Mouse (Mus musculus) lung, embryonic 16.5 days (tissue): ENCODE data around the gene Cnbp. TPM values are rescaled to one million over a fixed set of nuclear protein-coding genes. Genes with fewer than 3 reads are reported as not detected.

Experiments
- ATAC-seq: fragments of 200-750 bp; cut with Nextera tagmentation; 2 replicates; pipeline ENCODE4 v1.8.0; 2017; ENCODE audit warnings: low read depth, mild to moderate bottlenecking, moderate library complexity
- H3K27ac ChIP-seq: fragments of 300-500 bp; sonication (generic); 2 replicates; pipeline ENCODE4 v1.5.1; 2014; ENCODE audit warnings: mild to moderate bottlenecking, control low read depth, low read length
- H3K27me3 ChIP-seq: fragments of 300-500 bp; sonication (generic); 2 replicates; pipeline ENCODE4 v1.6.1; 2014; ENCODE audit warnings: low read depth, low read length, mixed read lengths; ENCODE audit not compliant: control insufficient read depth, insufficient read depth
- H3K36me3 ChIP-seq: fragments of 300-500 bp; sonication (generic); 2 replicates; pipeline ENCODE4 v1.6.1; 2014; ENCODE audit warnings: low read length; ENCODE audit not compliant: control insufficient read depth, insufficient read depth
- H3K4me1 ChIP-seq: fragments of 300-500 bp; sonication (generic); replicated peaks from 2 replicates; pipeline ENCODE4 v1.6.1; 2014; ENCODE audit warnings: low read length, mixed read lengths; ENCODE audit not compliant: control insufficient read depth, insufficient read depth
- H3K4me2 ChIP-seq: fragments of 300-500 bp; sonication (generic); 2 replicates; pipeline ENCODE4 v1.6.1; 2014; ENCODE audit warnings: low read depth, low read length, control low read depth
- H3K4me3 ChIP-seq: fragments of 300-500 bp; sonication (generic); 2 replicates; pipeline ENCODE4 v1.5.1; 2014; ENCODE audit warnings: mild to moderate bottlenecking, low read length, control low read depth
- H3K9ac ChIP-seq: fragments of 300-500 bp; sonication (generic); 2 replicates; pipeline ENCODE4 v1.6.1; 2014; ENCODE audit warnings: low read length, control low read depth
- H3K9me3 ChIP-seq: fragments of 300-500 bp; sonication (generic); 2 replicates; pipeline ENCODE4 v1.6.1; 2016; ENCODE audit warnings: low read length; ENCODE audit not compliant: control insufficient read depth
- WGBS: fragments of 180-500 bp; shearing (Covaris S2); extraction: QIAGEN DNeasy Blood & Tissue Kit; methylation state at CpG from one replicate; pipeline ENCODE4 v1.1.7; 2014; 5-methylcytosine and 5-hydroxymethylcytosine counted together
- polyA plus RNA-seq: library from polyadenylated mRNA; unstranded; fragments of >200 nt; fragmentation: Nextera tagmentation; extraction: Ambion mirVana; gene quantifications from 2 replicates; pipeline ENCODE4 v1.2.1, GENCODE M21; 2015

Gene Cnbp
- 966 and 994 TPM in 2 replicates for polyA plus RNA-seq

DNA sequence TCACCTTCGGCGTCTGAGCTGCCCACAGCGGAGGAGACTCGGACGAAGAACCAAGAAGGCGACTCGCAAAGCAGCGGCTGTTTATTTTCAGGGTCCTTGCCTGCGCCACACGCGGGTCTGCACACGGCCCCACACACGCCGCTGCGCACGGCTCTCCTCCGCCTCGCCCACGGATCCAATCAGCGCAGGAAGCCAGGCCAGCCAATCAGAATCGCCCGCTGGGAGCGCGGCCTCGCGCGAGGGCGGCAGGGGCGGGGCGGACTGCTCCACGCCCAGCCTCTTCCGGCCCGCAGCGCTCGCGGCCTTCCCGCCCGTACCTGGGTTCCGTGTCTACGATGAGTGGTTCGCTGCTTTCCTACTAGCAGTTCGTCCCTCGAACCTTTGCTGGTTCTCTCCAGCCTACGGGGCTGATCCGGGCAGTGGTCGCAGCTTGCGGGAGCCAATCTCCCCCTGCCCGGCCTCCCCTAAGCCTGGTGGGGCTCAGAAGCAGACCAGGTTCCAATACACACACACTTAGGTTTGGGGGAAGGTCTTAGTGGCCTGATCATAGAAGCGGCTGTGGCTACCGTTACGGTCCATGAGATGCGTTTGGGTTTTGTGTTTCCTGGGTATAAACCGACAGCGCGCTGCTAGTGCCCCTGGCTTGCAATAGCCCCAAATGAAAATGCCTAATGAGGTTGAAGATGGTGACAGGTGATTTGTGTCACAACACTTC lies at the start of gene Cnbp:
Cnbp (minus strand) TSS at position 207 of the 715 bp plus-strand sequence.
- Histone ChIP-seq H3K9me3 (no peaks in the 10 kb centered on the region), H3K9ac (peak within 1 kb of the TSS; percentile 99), H3K27ac (peak within 1 kb of the TSS; percentile 91), H3K4me1 (peaks cover 21% of the 10 kb centered on the region), H3K27me3 (no peaks in the 10 kb centered on the region), H3K36me3 (peaks cover 2% of the 10 kb centered on the region; the same call in 1 of the 2 replicates), H3K4me2 (peak within 1 kb of the TSS; percentile 83), H3K4me3 (peak within 1 kb of the TSS; percentile 96)
- WGBS, result under 1% methylated on average over 54 of the region's 55 CpGs
- peak; percentile 99 for ATAC-seq

DNA sequence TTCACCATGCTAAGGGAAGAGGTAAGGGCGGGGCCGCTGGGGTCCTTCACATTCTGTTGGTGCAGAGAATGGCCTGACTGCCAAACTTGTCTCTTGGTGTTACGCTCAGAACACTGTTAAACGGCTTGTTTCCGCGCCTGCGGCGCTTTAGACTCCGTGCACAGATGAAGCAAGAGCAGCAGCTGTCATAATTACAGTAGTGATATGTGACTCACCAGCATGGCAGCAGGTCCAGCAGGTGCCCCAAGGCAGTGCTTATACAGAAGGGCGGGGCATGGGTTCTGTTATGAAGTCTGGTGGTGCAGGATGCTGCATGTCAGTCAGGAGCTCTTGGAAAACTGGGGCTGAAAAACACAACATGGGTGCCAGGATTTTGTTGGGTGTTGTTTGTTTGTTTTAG lies 47.1 kb upstream of the Cnbp start:
- Histone ChIP-seq H3K9ac (no peak overlapping the region), H3K9me3 (no peaks in the 10 kb centered on the region), H3K4me3 (no peak overlapping the region), H3K4me2 (no peak overlapping the region), H3K27me3 (no peaks in the 10 kb centered on the region), H3K27ac (no peak overlapping the region), H3K36me3 (peaks cover 73% of the 10 kb centered on the region), H3K4me1 (no peaks in the 10 kb centered on the region)
- WGBS, result 95% methylated on average over 10 of the region's 10 CpGs
- ATAC-seq, result no peak

DNA sequence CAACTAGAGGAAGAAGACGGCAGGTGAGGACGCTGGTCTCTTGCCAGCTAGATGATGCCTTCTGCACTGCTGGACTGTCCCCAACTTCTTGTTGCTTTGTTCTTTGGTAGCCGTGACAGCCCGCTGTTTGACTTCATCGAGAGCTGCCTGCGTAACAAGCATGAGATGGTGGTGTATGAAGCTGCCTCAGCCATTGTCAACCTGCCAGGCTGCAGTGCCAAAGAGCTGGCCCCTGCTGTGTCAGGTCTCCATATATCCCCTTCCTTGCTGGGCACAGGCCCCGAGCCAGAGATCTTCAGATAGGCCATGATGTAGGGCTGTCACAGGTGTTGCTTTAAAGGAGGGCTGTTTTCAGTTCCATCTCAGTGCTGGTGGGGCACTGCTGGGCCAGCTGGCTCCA lies 43.0 kb upstream of the Cnbp start:
- Histone ChIP-seq H3K4me1 (peaks cover 1% of the 10 kb centered on the region), H3K9me3 (no peaks in the 10 kb centered on the region), H3K4me2 (no peak overlapping the region), H3K4me3 (no peak overlapping the region), H3K27me3 (no peaks in the 10 kb centered on the region), H3K36me3 (peaks cover 72% of the 10 kb centered on the region), H3K27ac (no peak overlapping the region), H3K9ac (no peak overlapping the region)
- ATAC-seq, result no peak
- 89% methylated on average over 7 of the region's 7 CpGs for WGBS

DNA sequence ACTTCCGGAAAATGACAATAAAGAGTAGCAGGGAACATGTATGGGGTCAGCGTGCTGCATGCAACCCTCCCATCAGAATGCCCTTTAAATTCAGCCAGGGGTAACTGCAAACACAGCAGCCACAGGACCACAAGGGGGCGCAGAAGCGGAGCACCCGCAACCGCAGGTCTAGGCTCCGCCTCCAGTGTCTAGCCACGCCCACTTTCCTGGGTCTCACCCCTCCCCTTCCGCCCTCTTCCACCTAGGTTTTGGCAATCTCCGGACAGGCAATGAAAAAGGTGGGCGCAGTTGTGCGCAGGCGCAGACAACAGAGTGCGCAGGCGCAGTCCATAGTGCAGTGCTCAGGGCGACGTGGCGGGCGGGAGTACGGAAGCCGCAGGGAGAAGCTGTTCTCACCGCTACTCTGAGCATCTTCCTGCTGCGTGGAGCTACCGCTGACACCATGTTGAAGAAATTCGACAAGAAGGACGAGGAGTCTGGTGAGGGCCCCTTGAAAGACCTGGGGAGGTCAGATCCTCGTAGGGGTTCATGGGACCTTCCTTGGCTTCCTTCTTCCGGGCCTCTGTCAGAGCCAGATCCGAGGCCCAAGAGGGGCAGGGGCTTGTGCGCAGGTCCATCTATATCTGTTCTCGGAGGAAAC lies 36.8 kb upstream of the Cnbp start, which contains the start of gene Copg1:
Copg1 (plus strand) TSS at position 221 of the 640 bp plus-strand sequence.
- no peaks in the 10 kb centered on the region for H3K9me3 ChIP-seq
- WGBS, result under 1% methylated on average over 31 of the region's 31 CpGs
- ATAC-seq, result peak; percentile 96

DNA sequence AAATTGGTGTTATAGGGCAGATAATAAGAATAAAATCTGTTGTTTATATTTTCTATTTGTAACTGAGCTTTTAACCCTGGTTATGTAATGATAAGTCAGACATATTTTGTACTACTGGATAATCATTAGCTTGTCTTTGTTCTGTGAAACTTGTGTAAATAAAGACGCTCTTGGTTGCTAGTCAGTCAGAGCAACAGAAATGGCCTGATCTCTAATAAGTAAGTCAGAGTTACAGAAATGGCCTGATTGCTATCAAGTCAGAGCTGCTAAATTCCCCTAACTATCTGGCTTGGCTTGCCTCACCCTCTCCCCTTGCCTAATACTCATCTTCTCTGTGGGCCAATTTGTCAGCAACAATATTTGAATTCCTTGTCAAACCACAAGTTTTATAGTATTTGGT lies 35.8 kb upstream of the Cnbp start:
- ATAC-seq, result no peak
- WGBS, result 19% methylated on average over 1 of the region's 1 CpGs
- Histone ChIP-seq H3K27me3 (no peaks in the 10 kb centered on the region), H3K27ac (peak overlapping the region; percentile 57), H3K4me1 (peaks cover 11% of the 10 kb centered on the region), H3K4me3 (no peak overlapping the region), H3K9me3 (no peaks in the 10 kb centered on the region), H3K4me2 (no peak overlapping the region), H3K9ac (no peak overlapping the region; the same call in 1 of the 2 replicates), H3K36me3 (peaks cover 21% of the 10 kb centered on the region)

More for the DNA sequence above, 36.8 kb upstream of the Cnbp start, which contains the start of gene Copg1:
- peak within 1 kb of the TSS; percentile 85 for H3K4me2 ChIP-seq
- peak within 1 kb of the TSS; percentile 95 for H3K9ac ChIP-seq
- H3K36me3 ChIP-seq, result peaks cover 30% of the 10 kb centered on the region
- H3K4me1 ChIP-seq, result peaks cover 11% of the 10 kb centered on the region
- peak within 1 kb of the TSS; percentile 80 for H3K27ac ChIP-seq
- H3K27me3 ChIP-seq, result no peaks in the 10 kb centered on the region
- peak within 1 kb of the TSS; percentile 99 for H3K4me3 ChIP-seq

DNA sequence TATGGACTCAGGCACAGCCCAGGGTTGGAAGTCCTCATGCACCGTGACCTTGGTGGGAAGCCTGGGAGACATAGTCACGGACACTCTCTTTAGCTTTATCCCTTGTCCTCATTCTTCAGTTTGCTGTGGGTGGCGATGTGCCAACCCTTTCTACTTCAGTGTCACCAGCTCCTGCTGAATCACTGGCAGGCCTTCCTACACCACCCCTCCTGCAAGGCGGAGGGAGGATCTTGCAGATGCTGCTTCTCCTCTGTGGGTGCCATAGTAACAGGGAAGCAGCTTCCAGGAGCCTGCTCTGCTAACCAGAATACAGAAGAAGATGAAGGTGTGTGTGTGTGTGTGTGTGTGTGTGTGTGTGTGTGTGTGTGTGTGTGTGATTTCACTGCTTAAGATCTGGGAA lies 31.9 kb upstream of the Cnbp start:
- Histone ChIP-seq H3K4me2 (no peak overlapping the region), H3K27ac (no peak overlapping the region), H3K9me3 (no peaks in the 10 kb centered on the region), H3K4me1 (peaks cover 3% of the 10 kb centered on the region), H3K27me3 (no peaks in the 10 kb centered on the region; the same call in 1 of the 2 replicates), H3K4me3 (no peak overlapping the region), H3K36me3 (no peaks in the 10 kb centered on the region), H3K9ac (no peak overlapping the region)
- 41% methylated on average over 4 of the region's 4 CpGs for WGBS
- ATAC-seq, result no peak

DNA sequence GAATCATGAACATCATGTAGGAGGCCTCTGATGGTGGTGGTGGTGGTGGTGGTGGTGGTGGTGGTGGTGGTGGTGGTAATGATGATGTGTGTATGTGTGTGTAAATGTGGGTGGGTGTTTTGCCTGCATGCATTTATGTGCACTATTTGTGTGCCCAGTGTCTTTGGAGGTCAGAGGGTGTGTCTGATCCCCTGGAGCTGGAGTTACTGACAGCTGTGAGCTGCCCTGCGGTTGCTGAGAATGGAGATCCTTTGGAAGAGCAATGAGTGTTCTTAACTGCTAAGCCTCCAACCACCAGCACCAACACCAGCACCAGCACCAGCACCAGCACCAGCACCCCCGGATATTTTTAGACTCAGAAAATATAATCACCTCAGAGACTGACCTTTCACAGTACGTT lies 31.3 kb upstream of the Cnbp start:
- Histone ChIP-seq H3K36me3 (no peaks in the 10 kb centered on the region), H3K4me1 (peaks cover 2% of the 10 kb centered on the region), H3K27me3 (no peaks in the 10 kb centered on the region; the same call in 1 of the 2 replicates), H3K4me3 (no peak overlapping the region), H3K9me3 (no peaks in the 10 kb centered on the region), H3K9ac (no peak overlapping the region), H3K4me2 (no peak overlapping the region), H3K27ac (no peak overlapping the region)
- no peak for ATAC-seq
- WGBS, result 49% methylated on average over 3 of the region's 3 CpGs

DNA sequence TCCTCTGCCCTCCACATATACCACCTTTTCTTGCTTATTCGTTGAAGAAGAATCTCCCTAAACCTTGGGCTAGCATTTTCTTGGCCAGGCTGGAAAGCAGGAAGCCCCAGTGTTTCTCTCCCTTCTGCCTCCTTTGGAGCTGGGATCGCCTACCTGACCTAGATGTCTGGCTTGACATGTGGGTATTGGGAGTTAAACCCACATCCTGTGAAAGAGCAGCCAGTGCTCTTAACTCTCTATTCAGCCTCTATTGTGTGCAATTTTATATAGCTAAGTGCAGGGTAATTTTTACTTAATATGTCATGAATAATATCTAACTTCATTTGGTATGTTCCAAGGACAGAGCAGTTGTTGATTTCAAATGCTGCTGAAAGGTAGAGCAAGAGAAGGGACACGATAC lies 28.7 kb upstream of the Cnbp start:
- no peaks in the 10 kb centered on the region for H3K4me1 ChIP-seq
- H3K4me2 ChIP-seq, result no peak overlapping the region
- WGBS, result 64% methylated on average over 3 of the region's 3 CpGs
- no peaks in the 10 kb centered on the region for H3K9me3 ChIP-seq
- no peak overlapping the region for H3K9ac ChIP-seq
- H3K36me3 ChIP-seq, result no peaks in the 10 kb centered on the region
- H3K4me3 ChIP-seq, result no peak overlapping the region
- no peak overlapping the region for H3K27ac ChIP-seq
- no peaks in the 10 kb centered on the region; the same call in 1 of the 2 replicates for H3K27me3 ChIP-seq
- no peak for ATAC-seq

DNA sequence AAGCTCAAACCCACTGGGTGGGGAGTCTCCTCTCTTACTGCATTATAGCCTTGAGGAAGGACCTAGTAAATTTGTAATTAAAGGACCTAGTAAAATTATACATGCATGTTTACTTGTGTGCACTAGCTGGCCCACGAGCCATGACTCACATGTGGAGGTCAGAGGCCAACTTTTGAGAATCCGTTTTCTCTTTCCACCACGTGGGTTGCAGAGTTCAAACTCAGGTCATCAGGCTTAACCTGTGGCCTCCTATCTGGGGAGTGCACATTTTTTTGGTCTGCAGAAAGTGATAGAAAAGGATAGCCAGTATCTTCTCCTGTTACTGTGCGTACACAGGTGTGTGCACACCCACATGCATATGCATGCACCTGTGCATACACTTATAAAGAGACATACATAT lies 28.1 kb upstream of the Cnbp start:
- H3K4me1 ChIP-seq, result no peaks in the 10 kb centered on the region
- peaks cover 2% of the 10 kb centered on the region; the same call in 1 of the 2 replicates for H3K9me3 ChIP-seq
- ATAC-seq, result no peak
- H3K4me2 ChIP-seq, result no peak overlapping the region
- H3K4me3 ChIP-seq, result no peak overlapping the region
- no peak overlapping the region for H3K9ac ChIP-seq
- no peaks in the 10 kb centered on the region for H3K36me3 ChIP-seq
- no peak overlapping the region for H3K27ac ChIP-seq
- no peaks in the 10 kb centered on the region; the same call in 1 of the 2 replicates for H3K27me3 ChIP-seq
- WGBS, result 16% methylated on average over 4 of the region's 4 CpGs
